Mouse (Mus musculus): Measurements from ENCODE around the gene Stap1.

Gene Stap1

GRCm38 (mm10) chr5:86129828-86130227 is 58.3 kb downstream of the Stap1 start:
- DNase-seq: no peak

Data from lung, postnatal 10 days (tissue).